Mouse (Mus musculus) cerebellum, adult 9-10 months (tissue): ENCODE data around the gene Cox10.
"Not testable (repeated sequence)": the region's sequence is repeated elsewhere in the genome, so short reads cannot be mapped to it uniquely, and the experiment has no call there.

Experiments
- DNase-seq: peaks from one replicate; pipeline ENCODE4 v3.0.0; 2022

The Cox10 gene

GRCm38 (mm10) chr11:64078956-64079726 is at the start of gene Cox10:
Gene Cox10 (minus strand): TSS chr11:64079468.
- DNase-seq = peak; percentile 82

- no peak for DNase-seq
Observed at GRCm38 (mm10) chr11:64128016-64128415, 48.7 kb upstream of the Cox10 start.

GRCm38 (mm10) chr11:64125471-64125870 is 46.2 kb upstream of the Cox10 start:
- DNase-seq = no peak

GRCm38 (mm10) chr11:64123174-64123573 is 43.9 kb upstream of the Cox10 start:
- not testable (repeated sequence) for DNase-seq

- DNase-seq = no peak
Observed at GRCm38 (mm10) chr11:64116711-64117110, 37.4 kb upstream of the Cox10 start.

GRCm38 (mm10) chr11:64115822-64116221 is 36.6 kb upstream of the Cox10 start:
- no peak for DNase-seq

- no peak for DNase-seq
Observed at GRCm38 (mm10) chr11:64115101-64115500, 35.8 kb upstream of the Cox10 start.

- DNase-seq = no peak
Observed at GRCm38 (mm10) chr11:64100060-64100459, 20.8 kb upstream of the Cox10 start.

GRCm38 (mm10) chr11:64093058-64093457 is 13.8 kb upstream of the Cox10 start:
- no peak for DNase-seq

GRCm38 (mm10) chr11:64091150-64091549 is 11.9 kb upstream of the Cox10 start:
- DNase-seq = no peak

- DNase-seq = no peak
Observed at GRCm38 (mm10) chr11:64089682-64090081, 10.4 kb upstream of the Cox10 start.

- no peak for DNase-seq
Observed at GRCm38 (mm10) chr11:64085888-64086287, 6.6 kb upstream of the Cox10 start.

GRCm38 (mm10) chr11:64079727-64080081 is 436 bp upstream of the Cox10 start:
- DNase-seq = no peak

GRCm38 (mm10) chr11:64076212-64076611 is 3.1 kb downstream of the Cox10 start:
- DNase-seq = no peak

GRCm38 (mm10) chr11:64073379-64073778 is 5.9 kb downstream of the Cox10 start:
- no peak for DNase-seq

- DNase-seq = no peak
Observed at GRCm38 (mm10) chr11:64071536-64071935, 7.7 kb downstream of the Cox10 start.

GRCm38 (mm10) chr11:64066001-64066400 is 13.3 kb downstream of the Cox10 start:
- no peak for DNase-seq

GRCm38 (mm10) chr11:64063130-64063529 is 16.1 kb downstream of the Cox10 start:
- no peak for DNase-seq

GRCm38 (mm10) chr11:64062226-64062625 is 17.0 kb downstream of the Cox10 start:
- no peak for DNase-seq

GRCm38 (mm10) chr11:64059305-64059704 is 20.0 kb downstream of the Cox10 start:
- DNase-seq = no peak

GRCm38 (mm10) chr11:64058474-64058873 is 20.8 kb downstream of the Cox10 start:
- DNase-seq = no peak

GRCm38 (mm10) chr11:64053371-64053770 is 25.9 kb downstream of the Cox10 start:
- DNase-seq = no peak

- no peak for DNase-seq
Observed at GRCm38 (mm10) chr11:64051195-64051968, 27.9 kb downstream of the Cox10 start.

- DNase-seq = no peak
Observed at GRCm38 (mm10) chr11:64047432-64047831, 31.8 kb downstream of the Cox10 start.
